In the genomic region with DNA sequence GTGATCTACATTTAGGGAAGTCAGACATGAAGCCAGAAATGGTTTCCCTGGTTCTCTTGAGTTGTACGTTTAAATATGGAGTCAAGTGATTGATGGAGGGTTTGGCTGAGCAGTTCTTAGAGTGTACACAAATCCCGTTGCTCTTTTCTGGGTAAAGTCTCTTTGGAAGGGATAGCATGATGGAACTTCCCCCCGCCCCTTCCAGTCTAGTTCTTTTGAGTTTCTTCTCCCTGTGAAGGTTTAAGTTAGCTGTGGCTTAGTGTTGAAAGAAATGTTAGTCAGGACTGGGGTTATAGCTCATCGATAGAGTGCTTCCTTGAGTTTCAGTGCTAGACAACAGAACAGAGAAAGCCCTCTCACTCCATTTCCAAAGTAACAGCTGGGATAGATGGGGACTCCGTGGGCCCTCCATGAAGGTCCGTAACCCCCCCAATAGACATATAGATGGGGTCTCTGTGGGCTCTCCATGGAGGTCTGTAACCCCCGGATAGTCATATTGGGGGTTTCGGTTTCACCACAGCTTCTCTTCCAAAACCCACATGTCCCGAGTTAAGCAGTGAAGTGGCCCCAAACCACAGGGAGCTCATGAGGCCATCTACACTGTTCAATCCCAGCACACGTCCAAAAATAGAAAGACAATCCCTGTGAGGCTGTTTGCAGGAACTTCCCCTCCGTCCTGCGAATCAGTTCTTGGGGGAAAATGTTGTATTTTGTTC, we compare ENCODE assay signal across 19 mouse cellular contexts. TPM values are rescaled to one million over a fixed set of nuclear protein-coding genes. Genes with fewer than 3 reads are reported as not detected.
A peak's percentile ranks its signal among the peaks of the same experiment; 100 is the strongest.
DNase-seq lines count a peak whose midpoint lies in the region; ATAC-seq and TF ChIP-seq lines count a peak whose summit lies in the region.
"Had no signal": no experiment of that assay in that cellular context is flagged by ENCODE, and none has a peak within 500 bp of the region (broad histone marks: within the 10 kb centered on the region; RNA-seq: fewer than 3 reads in every experiment).

No protein-coding gene starts in this region.

- TF ChIP-seq CTCF in spleen, adult 2 months (IDR thresholded peaks at IDR 0.05; ENCODE audit: extremely low read depth, insufficient read depth, insufficient read length, insufficient replicate concordance): no peak

- peak overlapping the region; percentile 23 for H3K9ac ChIP-seq in heart, embryonic 11.5 days (ENCODE audit: low read depth, low read length)
- H3K9ac ChIP-seq: hindbrain, embryonic 14.5 days; lung, embryonic 15.5 days had no signal

- DNase-seq in heart, adult 18-20 months: no peak
- no peak for DNase-seq in spleen, adult 2 months (ENCODE audit: low read depth in 1 of 2, low spot score in 2 of 2)
- no peak for DNase-seq in spleen, postnatal 14 days (ENCODE audit: low spot score in 2 of 2)
- no peak for DNase-seq in kidney, postnatal 25 days
- no peak for DNase-seq in right cerebral cortex, adult 2 months (ENCODE audit: low spot score in 2 of 2)
- DNase-seq: adrenal gland, adult 8-10 months; cerebellum, adult 9-11 months; gastrocnemius, postnatal 25 days; kidney, adult 2 months; layer of hippocampus, postnatal 36 days; midbrain, embryonic 14.5 days; right cerebral cortex, adult 18-20 months; thymus, adult 18-20 months had no signal

- TF ChIP-seq POLR2A in spleen, adult 2 months (IDR thresholded peaks at IDR 0.05; ENCODE audit: low read depth, low read length): no peak

- peaks cover 20% of the 10 kb centered on the region for H3K4me1 ChIP-seq in heart, embryonic 11.5 days (ENCODE audit: control insufficient read depth, insufficient read depth, low read length)
- H3K4me1 ChIP-seq in spleen, adult 2 months (ENCODE audit: control insufficient read depth, insufficient read depth, insufficient read length): peaks cover 46% of the 10 kb centered on the region; the same call in 1 of the 2 replicates
- H3K4me1 ChIP-seq: limb, embryonic 10.5 days had no signal

- no peaks in the 10 kb centered on the region for H3K36me3 ChIP-seq in heart, embryonic 11.5 days (ENCODE audit: control insufficient read depth, insufficient read depth, low read length)
- 0 out of 2 replicates have a peak, but pooled peaks cover 1% of the 10 kb centered on the region for H3K36me3 ChIP-seq in spleen, adult 2 months (ENCODE audit: control insufficient read depth, insufficient read depth, low read length)
- no peaks in the 10 kb centered on the region for H3K36me3 ChIP-seq in macrophage (ENCODE audit: inconsistent target)
- H3K36me3 ChIP-seq: lung, embryonic 15.5 days had no signal

- 78% methylated on average over 12 of the region's 12 CpGs for WGBS in heart, embryonic 11.5 days (ENCODE audit: insufficient replicate concordance)
- WGBS in spleen, adult 2 months: 30% methylated on average over 12 of the region's 12 CpGs
- 13% methylated on average over 11 of the region's 12 CpGs for WGBS in macrophage (ENCODE audit: missing documents)

- ATAC-seq in heart, embryonic 11.5 days (replicated peaks; ENCODE audit: insufficient number of reproducible peaks, low FRiP score, low TSS enrichment): no peak
- peak; percentile 21 for ATAC-seq in granulocyte monocyte progenitor cell, adult 5-6 weeks (replicated peaks; ENCODE audit: poor library complexity, severe bottlenecking)

- H3K4me2 ChIP-seq in heart, embryonic 11.5 days: peak overlapping the region; percentile 31; the same call in 1 of the 2 replicates
- H3K4me2 ChIP-seq: hindbrain, embryonic 14.5 days; lung, embryonic 15.5 days had no signal

- no peaks in the 10 kb centered on the region for H3K79me2 ChIP-seq in macrophage (ENCODE audit: inconsistent target)

- H3K9me3 ChIP-seq in heart, embryonic 11.5 days (replicated peaks; ENCODE audit: control insufficient read depth, low read length): no peaks in the 10 kb centered on the region
- H3K9me3 ChIP-seq: limb, embryonic 10.5 days; lung, embryonic 15.5 days had no signal

- peak overlapping the region; percentile 84 for H3K27ac ChIP-seq in heart, embryonic 11.5 days (ENCODE audit: low read depth, low read length)
- H3K27ac ChIP-seq in spleen, adult 2 months (ENCODE audit: insufficient read depth, low read length): peak overlapping the region; percentile 89
- peak overlapping the region; percentile 62 for H3K27ac ChIP-seq in macrophage
- H3K27ac ChIP-seq: hindbrain, embryonic 14.5 days; limb, embryonic 10.5 days; lung, embryonic 15.5 days had no signal

- no peaks in the 10 kb centered on the region for H3K27me3 ChIP-seq in heart, embryonic 11.5 days (ENCODE audit: control insufficient read depth, insufficient read depth, low read length)
- H3K27me3 ChIP-seq in spleen, adult 2 months (ENCODE audit: control insufficient read depth, insufficient read depth, low read length): no peaks in the 10 kb centered on the region
- H3K27me3 ChIP-seq: lung, embryonic 15.5 days had no signal

- H3K4me3 ChIP-seq in heart, embryonic 11.5 days (ENCODE audit: low read depth, low read length): no peak overlapping the region
- H3K4me3 ChIP-seq in spleen, adult 2 months (ENCODE audit: extremely low read depth, insufficient read depth, insufficient read length): peak overlapping the region; percentile 39
- H3K4me3 ChIP-seq in macrophage (ENCODE audit: inconsistent target): no peak overlapping the region
- H3K4me3 ChIP-seq: limb, embryonic 10.5 days; lung, embryonic 15.5 days had no signal

RNA-seq across cellular contexts. Expression of a gene that starts 18.3 kb away (rescaled TPM):
- polyA plus RNA-seq in heart, embryonic 11.5 days (2014; fragmentation: Nextera tagmentation; extraction: Ambion mirVana): 14.3 and 19.4 TPM in 2 replicates
- total RNA-seq in heart, adult 18-20 months (2021): 1 to 10 TPM; 6.6 to 7.0 TPM
- 123 and 142 TPM in 2 replicates for polyA plus RNA-seq in spleen, adult 2 months (2012; rRNA removed)
- 127 and 147 TPM in 2 replicates for total RNA-seq in granulocyte monocyte progenitor cell, adult 5-6 weeks (2014; fragmentation: Nextera tagmentation)
- total RNA-seq in granulocyte monocyte progenitor cell, adult 5-6 weeks (2017): 90.2 and 90.8 TPM in 2 replicates
- total RNA-seq in macrophage (2018; cell fraction: chromatin; rRNA removed): 1 to 10 TPM in 24 of 26 experiments, under 1 TPM in 2; 0.71 to 9.5 (median 3.7) TPM
- 1 to 10 TPM in 24 of 26 experiments, under 1 TPM in 2; 0.95 to 5.6 (median 3.8) TPM for total RNA-seq in macrophage (2018; cell fraction: cytosol; rRNA removed)
- 1 to 10 TPM in 25 of 26 experiments, under 1 TPM in 1; 0.83 to 9.8 (median 3.8) TPM for total RNA-seq in macrophage (2018; cell fraction: nucleus; rRNA removed)
- 3.2 to 6.4 TPM (median 3.5 TPM) in 3 replicates for polyA plus RNA-seq in macrophage (2018)

RNA-seq across cellular contexts. Expression of a gene that starts 29.4 kb away (rescaled TPM):
- 92.4 and 95.9 TPM in 2 replicates for polyA plus RNA-seq in heart, embryonic 11.5 days (2014; fragmentation: Nextera tagmentation; extraction: Ambion mirVana)
- total RNA-seq in heart, adult 18-20 months (2021): 10 to 100 TPM; 32.0 to 37.3 TPM
- 40.9 and 44.9 TPM in 2 replicates for polyA plus RNA-seq in spleen, adult 2 months (2012; rRNA removed)
- 66.6 and 71.2 TPM in 2 replicates for total RNA-seq in granulocyte monocyte progenitor cell, adult 5-6 weeks (2014; fragmentation: Nextera tagmentation)
- 82.3 and 85.1 TPM in 2 replicates for total RNA-seq in granulocyte monocyte progenitor cell, adult 5-6 weeks (2017)
- total RNA-seq in macrophage (2018; cell fraction: chromatin; rRNA removed): 10 to 100 TPM; 16.2 to 71.1 (median 44.2) TPM
- total RNA-seq in macrophage (2018; cell fraction: cytosol; rRNA removed): 10 to 100 TPM; 29.1 to 60.6 (median 47.8) TPM
- total RNA-seq in macrophage (2018; cell fraction: nucleus; rRNA removed): 100 to 1,000 TPM in 1 of 26 experiments, 10 to 100 TPM in 25; 34.6 to 107 (median 56.5) TPM
- polyA plus RNA-seq in macrophage (2018): 38.7 to 66.0 TPM (median 52.4 TPM) in 3 replicates

RNA-seq across cellular contexts. Expression of a gene that starts 45.1 kb away (rescaled TPM):
- polyA plus RNA-seq in heart, embryonic 11.5 days (2014; fragmentation: Nextera tagmentation; extraction: Ambion mirVana): 43.2 and 55.1 TPM in 2 replicates
- total RNA-seq in heart, adult 18-20 months (2021): 10 to 100 TPM; 25.7 to 30.8 TPM
- 25.2 and 29.4 TPM in 2 replicates for polyA plus RNA-seq in spleen, adult 2 months (2012; rRNA removed)
- 75.0 and 78.0 TPM in 2 replicates for total RNA-seq in granulocyte monocyte progenitor cell, adult 5-6 weeks (2014; fragmentation: Nextera tagmentation)
- total RNA-seq in granulocyte monocyte progenitor cell, adult 5-6 weeks (2017): 71.7 and 77.2 TPM in 2 replicates
- total RNA-seq in macrophage (2018; cell fraction: chromatin; rRNA removed): 10 to 100 TPM; 38.4 to 79.8 (median 62.3) TPM
- 10 to 100 TPM; 28.5 to 54.9 (median 46.4) TPM for total RNA-seq in macrophage (2018; cell fraction: cytosol; rRNA removed)
- total RNA-seq in macrophage (2018; cell fraction: nucleus; rRNA removed): 10 to 100 TPM; 33.3 to 79.8 (median 49.9) TPM
- 36.7 to 45.2 TPM (median 38.3 TPM) in 3 replicates for polyA plus RNA-seq in macrophage (2018)

RNA-seq across cellular contexts. Expression of a gene that starts 58.8 kb away (rescaled TPM):
- 81.2 and 82.3 TPM in 2 replicates for polyA plus RNA-seq in heart, embryonic 11.5 days (2014; fragmentation: Nextera tagmentation; extraction: Ambion mirVana)
- 100 to 1,000 TPM; 159 to 164 TPM for total RNA-seq in heart, adult 18-20 months (2021)
- 31.0 and 31.4 TPM in 2 replicates for polyA plus RNA-seq in spleen, adult 2 months (2012; rRNA removed)
- 80.9 and 94.8 TPM in 2 replicates for total RNA-seq in granulocyte monocyte progenitor cell, adult 5-6 weeks (2014; fragmentation: Nextera tagmentation)
- 65.8 and 70.6 TPM in 2 replicates for total RNA-seq in granulocyte monocyte progenitor cell, adult 5-6 weeks (2017)
- total RNA-seq in macrophage (2018; cell fraction: chromatin; rRNA removed): 10 to 100 TPM; 45.3 to 93.7 (median 74.0) TPM
- 100 to 1,000 TPM in 3 of 26 experiments, 10 to 100 TPM in 23; 70.3 to 106 (median 85.7) TPM for total RNA-seq in macrophage (2018; cell fraction: cytosol; rRNA removed)
- total RNA-seq in macrophage (2018; cell fraction: nucleus; rRNA removed): 100 to 1,000 TPM in 1 of 26 experiments, 10 to 100 TPM in 25; 48.9 to 106 (median 80.9) TPM
- 73.4 to 91.8 TPM (median 81.3 TPM) in 3 replicates for polyA plus RNA-seq in macrophage (2018)
